Mouse (Mus musculus) heart, postnatal 0 days (tissue): Measurements from ENCODE around the gene Mettl7a2.

Source experiments
- CTCF ChIP-seq: IDR thresholded peaks from 2 replicates; pipeline ENCODE4 v1.5.1; 2016; ENCODE audit warnings: antibody characterized with exemption, control low read depth, low read depth
- EP300 ChIP-seq: IDR thresholded peaks from 2 replicates; pipeline ENCODE4 v1.6.1; 2016; ENCODE audit warnings: antibody characterized with exemption, low read depth

GRCm38 (mm10) chr15:100319884-100320283 lies 33.1 kb upstream of the Mettl7a2 start:
- no peak for TF ChIP-seq CTCF
- no peak for TF ChIP-seq EP300
